Mouse (Mus musculus) adrenal gland, adult 8-10 months (tissue): ENCODE results near the gene Grin3a. TPM values are rescaled to one million over a fixed set of nuclear protein-coding genes. Genes with fewer than 3 reads are reported as not detected.

ENCODE experiments used
- DNase-seq: peaks from one replicate; pipeline ENCODE4 v3.0.0; 2022
- total RNA-seq, 4 experiments: library from RNA; stranded (reverse); gene quantifications; 2 replicates each; pipeline ENCODE4 v1.2.4; 2022

Grin3a gene
- under 1 TPM; 0.42 to 0.78 (median 0.60) TPM for total RNA-seq

GRCm38 (mm10) chr4:49845612-49845985 is at the start of gene Grin3a:
Grin3a (minus strand) TSS chr4:49845744.
- no peak for DNase-seq

- DNase-seq, result no peak
Measured at GRCm38 (mm10) chr4:49891835-49892301, 46.3 kb upstream of the Grin3a start.

DNA sequence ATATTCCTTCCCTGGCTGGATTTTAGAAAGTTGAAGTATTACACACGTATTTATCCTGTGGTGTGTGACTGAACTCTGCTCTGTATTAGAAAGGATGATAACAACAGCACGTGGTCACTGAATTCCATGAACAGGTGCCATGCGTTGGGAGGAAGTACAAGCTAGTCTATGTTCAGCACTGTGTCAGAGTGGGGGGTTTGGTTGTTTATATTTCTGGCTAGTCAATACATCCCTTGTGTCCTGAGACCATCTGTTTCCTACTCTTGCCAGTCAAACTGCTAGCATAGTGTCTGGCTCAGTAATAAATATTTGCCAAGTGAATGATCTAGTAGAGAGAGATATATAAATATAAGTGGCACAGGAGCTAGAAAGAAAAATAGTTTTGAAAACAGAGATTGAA is 31.5 kb upstream of the Grin3a start:
- DNase-seq, result no peak

DNA sequence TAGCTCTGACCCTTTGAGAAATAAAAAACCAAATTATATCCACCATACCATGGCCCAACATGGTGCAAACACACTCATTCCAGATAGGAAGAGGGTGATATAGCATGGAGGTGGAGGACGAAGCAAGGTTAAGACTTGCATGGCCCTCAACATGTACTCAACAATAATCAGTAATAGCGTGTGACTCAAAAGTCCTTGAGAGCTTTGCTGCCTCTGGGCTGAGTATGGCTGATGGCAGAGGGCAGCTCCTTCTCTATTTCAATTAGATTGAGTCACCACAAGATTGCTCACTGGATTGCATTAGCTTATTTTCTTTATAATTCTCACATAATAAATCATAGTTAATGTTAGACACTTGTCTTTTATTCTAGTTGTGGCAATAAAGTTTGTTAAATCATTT is 15.1 kb upstream of the Grin3a start:
- no peak for DNase-seq

DNA sequence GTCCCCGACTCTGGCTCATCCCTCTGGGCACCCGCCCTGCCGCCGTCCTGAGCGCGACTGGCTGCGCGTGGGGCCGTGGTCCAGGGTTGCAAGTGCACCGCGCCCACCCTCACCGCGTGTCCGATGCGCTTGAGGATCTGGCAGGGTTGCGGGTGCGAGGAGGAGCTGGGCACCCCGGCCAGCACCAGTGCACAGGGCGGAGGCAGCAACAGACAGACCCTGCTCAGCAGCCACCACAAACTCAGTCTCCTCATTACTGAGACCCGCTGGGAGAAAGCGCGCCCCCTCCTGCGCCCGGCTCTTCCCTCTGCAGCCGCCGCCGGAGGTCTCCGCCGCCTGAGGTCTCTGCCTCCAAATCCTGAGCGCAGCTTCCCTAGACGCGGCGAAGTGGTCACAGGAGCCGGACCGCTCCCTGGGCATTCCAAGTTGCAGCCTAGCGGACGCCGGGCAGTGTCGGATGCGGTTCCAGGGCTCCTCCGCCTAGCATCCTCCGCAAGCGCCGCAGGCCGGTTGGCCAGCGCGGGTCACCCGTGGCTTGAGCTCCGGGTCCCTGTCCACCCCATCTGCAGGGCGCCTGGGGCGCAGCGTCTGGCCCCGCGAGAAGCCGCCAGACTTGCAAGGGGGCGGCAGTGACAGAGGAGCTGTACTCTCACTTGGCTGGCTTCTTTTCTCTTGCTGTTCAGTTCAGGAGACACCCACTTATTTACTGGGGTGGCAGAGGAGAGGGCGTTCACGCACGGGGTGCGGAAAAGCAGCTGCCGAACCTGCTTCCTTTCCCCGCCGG is 524 bp downstream of the Grin3a start:
- no peak for DNase-seq

GRCm38 (mm10) chr4:49844274-49844827 is 1.2 kb downstream of the Grin3a start:
- DNase-seq, result no peak

GRCm38 (mm10) chr4:49843787-49844186 is 1.8 kb downstream of the Grin3a start:
- no peak for DNase-seq

DNA sequence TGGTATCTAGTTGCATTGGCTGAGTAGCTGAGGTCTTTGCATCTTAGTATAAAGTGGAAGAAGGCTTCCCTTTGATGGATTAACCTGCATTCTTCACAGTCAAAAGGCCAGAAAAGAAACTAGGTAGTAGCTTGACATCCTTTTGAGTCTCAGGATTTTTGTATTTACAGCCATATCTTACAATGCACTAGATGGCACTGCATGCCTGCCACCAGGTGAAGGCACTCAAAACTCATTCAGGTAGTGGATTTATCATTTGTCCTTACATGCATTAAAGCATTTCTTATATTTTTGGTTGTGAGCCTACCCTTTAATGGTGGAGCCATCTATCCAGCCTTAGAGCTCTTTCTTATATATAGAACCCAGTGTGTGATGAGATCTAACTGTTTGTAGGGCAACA is 13.5 kb downstream of the Grin3a start:
- no peak for DNase-seq

- peak; percentile 55 for DNase-seq
Measured at GRCm38 (mm10) chr4:49813852-49814251, 31.7 kb downstream of the Grin3a start.

DNA sequence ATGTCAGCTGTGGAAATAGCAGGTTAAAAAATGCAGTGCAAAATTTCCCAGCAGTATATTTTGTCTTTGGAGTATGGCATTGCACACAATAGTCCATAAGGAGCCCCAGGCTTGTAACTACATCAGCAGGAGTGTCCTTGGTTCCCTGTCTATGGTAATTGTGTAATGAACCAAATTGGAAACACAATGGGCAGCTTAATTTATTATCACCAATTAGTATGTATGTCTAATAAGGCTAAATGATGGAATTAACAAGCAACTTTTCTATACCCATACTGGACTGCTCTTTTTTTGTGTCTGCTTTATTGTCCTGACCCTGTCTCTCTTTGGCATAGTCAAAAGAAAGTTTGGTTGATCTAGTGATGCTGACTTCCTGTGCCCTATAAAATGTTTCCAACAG is 38.8 kb downstream of the Grin3a start:
- DNase-seq, result no peak

GRCm38 (mm10) chr4:49799338-49799737 is 46.2 kb downstream of the Grin3a start:
- no peak for DNase-seq

DNA sequence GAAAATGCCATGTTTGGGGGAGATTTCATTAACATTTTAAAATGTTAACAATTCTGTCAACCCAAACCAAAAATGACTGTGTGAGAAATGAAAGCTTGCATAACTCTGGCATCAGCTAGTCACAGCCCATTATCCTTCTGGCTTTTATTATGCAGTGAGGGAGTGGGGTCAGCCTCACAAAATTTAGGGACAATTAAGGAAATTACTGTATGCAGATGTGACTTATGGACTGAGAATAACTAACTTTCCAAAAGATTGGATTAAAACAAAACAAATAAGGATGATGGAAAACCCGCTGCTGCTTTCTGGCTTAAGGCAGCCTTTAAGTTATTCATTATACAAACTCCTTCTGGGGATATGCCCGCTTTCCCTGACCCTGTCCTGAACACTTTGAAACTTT is 56.6 kb downstream of the Grin3a start:
- DNase-seq, result no peak

GRCm38 (mm10) chr4:49742847-49743246 is 102.7 kb downstream of the Grin3a start:
- no peak for DNase-seq

GRCm38 (mm10) chr4:49741942-49742341 is 103.6 kb downstream of the Grin3a start:
- no peak for DNase-seq

DNA sequence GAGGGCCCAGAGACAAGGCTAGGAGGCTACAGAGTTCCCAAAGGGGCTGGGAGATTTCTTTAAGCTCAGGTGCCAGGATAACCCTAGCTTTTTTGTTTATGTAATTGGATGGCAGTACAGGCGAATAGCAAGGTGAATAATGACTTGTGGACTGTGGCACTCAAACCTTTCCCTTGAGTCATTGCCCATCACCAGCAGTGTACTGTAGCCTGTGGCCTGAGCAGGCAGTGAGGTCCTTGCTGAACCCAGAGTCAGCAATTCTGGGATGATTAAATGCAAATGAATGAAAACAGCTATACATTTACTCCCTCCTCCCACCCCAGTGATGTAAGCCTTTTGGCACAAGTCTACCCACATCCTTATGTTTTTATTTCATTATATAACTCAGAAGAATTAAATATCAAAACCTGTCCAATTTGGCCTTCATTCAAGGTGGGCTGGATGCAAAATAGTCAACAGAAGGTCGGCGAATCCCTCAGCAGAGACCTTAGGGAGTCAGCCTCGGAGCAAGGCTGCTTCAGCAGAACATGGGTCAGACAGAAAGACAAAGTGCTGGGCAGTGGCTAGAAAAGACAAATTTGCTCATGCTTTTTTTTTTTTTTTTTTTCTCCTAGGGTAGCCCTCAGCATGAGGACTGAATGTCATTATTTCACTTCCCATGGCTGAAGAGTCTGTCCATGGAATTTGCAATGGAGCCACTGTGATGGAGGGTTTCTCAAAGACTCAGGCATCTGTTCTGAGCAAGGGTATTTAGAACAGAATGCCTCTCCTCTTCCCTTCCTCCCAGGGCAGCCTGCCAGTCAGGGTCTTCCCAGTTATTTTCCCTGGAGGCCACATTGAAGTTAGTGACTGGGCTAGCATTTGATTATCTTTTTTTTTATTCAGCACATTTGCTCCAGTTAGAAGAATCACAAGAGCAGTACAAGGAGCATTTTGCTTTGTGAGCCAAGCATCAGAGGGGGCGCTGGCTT is 104.5 kb downstream of the Grin3a start:
- no peak for DNase-seq

DNA sequence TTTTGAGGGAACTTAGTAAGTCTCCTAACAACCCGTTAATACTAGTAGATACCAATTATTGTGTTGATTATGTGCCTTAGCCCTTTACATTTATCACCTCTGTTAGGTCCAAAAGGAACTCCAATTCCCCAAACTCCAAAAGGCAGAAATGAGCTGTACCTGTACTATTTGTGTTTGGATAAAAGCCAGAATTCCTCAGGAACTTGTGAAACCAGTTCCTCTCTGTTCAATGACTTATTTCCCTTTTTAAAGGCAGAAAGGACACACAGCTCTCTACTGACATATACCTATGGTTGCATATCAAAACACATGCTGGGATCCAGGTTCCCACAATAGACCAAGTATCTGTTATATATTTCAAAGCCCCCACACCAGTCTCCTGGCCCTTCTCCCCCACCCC is 106.0 kb downstream of the Grin3a start:
- DNase-seq, result no peak

DNA sequence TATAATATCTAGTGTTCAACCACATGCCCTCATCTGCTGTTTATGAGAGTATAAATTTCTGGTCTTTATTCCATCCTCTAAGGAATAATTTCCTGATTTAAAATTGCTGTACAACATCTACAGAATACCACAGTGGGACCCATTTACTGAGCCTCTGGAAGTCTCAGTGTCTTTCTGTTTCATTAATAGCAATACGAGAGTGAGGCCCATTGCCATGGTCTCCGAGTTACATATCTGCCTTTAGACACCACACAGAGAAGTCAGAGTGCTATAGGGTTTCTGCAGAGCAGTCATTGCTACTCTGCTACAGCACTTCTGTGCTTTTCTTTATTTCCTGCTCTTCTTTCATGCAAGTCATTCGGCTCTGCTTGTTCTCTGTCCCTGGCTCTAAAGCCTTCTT is 116.2 kb downstream of the Grin3a start:
- DNase-seq, result no peak

DNA sequence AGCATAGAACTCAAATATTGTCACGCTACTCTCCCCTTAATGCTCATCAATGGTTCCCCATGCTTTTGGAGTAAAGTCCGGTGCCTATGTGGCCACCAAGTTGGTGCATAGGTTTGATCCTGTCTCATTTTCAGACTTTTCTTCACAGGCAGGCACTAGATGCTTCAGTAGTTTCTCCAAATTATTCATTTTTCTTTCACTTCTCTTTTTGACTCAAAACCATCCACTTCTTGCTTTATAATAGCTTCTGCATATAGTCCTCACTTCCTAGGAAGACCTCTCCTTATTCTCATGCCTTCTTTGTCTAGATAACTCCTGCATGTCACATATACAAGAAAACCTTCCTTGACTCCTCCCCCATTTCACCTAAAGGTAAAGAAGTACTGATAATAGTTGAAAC is 121.6 kb downstream of the Grin3a start:
- DNase-seq, result no peak

DNA sequence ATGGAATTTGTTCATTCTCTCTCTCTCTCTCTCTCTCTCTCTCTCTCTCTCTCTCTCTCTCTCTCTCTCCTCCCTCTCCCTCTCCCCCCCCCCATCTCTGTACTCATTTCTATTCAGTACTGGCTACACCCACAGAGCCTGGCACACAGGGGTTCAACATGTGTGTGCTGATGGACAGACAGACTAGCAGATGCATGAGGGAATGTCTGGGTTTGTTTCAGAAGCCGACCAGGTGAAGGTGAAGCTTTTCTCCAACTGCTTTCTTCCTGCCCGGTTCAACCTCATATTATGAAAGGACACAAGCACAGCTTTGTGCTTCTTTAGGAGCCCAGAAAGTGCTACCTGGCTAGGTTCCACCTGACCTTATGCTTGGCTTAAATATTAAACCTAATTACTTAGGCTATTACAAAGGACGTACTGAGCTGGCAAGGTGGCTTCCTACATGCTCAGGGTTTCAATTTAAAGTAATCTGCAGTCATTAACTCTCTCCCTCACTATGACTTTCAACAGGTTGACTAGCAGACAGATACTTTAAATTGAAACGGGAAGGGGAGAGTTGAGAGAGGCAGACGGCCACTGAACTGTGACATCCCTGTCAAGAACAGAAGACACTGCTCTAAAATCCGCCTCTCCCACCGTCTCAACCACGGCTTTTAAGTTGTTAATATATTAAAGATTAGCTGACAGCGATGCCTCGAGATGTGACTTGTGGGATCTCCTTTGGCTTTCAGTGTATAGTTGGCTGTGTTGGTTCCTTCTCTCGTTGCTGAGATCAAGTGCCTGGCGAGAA is 153.9 kb downstream of the Grin3a start:
- no peak for DNase-seq

DNA sequence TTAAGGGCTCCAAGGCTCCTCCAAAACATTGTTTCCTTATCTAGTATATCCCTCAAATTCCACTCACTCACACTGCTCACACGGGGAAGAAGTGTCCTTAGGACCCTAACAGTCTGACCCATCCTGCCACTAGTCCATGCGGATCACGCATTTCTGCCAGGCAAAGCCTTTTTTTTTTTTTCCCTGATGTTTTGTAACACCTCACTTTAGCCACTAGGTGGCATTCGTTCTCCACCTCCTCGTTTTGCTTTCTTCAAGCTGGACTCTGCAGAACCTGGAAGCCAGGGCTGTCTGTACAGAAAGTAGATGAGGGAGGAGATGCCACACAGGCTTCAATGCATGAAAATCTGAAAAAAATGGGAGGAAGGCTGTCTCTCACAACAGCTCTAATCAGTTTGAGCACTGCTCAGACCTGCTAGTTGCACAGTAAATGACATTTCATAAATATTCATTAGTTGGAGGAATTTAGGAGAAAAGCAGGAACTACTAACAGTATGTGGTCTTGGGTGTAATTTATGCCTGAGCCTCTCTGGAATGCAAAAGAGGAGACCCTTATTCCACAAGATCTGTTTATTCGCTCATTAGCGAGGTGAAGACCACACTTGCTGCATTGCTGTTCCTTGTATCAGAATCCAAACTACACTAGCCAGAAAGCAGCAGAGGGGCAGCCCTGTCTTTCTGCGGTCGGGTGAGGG is 156.8 kb downstream of the Grin3a start:
- DNase-seq, result peak; percentile 8

DNA sequence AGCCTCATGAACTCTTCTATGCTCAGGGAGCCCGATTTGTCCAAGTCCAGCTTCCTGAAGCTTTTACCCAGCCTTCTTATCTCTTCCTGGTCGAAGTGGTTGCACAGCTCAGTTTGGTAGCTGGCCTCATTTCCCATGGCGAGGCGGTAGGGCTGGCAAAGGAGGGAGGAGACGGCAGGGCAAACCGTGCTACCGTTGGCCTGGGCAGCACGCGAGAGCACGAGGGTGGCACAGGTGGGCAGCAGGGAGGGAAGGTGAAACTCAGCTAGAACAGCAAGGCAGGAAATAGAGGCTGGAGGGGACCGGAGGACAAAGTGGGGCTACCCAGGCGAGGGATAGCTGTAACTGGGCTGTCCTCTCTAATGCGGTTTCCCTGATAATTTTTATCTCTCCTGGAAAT is 163.7 kb downstream of the Grin3a start, which contains the start of gene Ppp3r2:
Gene Ppp3r2, minus strand, starts transcription at position 213 of the 400 bp plus-strand sequence.
- DNase-seq, result no peak
